Mouse (Mus musculus): ENCODE data around the gene Duox2. TPM values are rescaled to one million over a fixed set of nuclear protein-coding genes. Genes with fewer than 3 reads are reported as not detected.

The Duox2 gene
- total RNA-seq, 2 experiments from 2014 or later, result 0.55 to 0.59 TPM

- DNase-seq, result peak; percentile 11
Measured at GRCm38 (mm10) chr2:122236321-122236720, 61.9 kb downstream of the Duox2 start.

- no peak for DNase-seq
Measured at GRCm38 (mm10) chr2:122235425-122235824, 62.8 kb downstream of the Duox2 start.

GRCm38 (mm10) chr2:122234611-122235288 is 63.5 kb downstream of the Duox2 start, which contains the start of gene Sord:
Gene Sord, plus strand, starts transcription at chr2:122234749.
- peak; percentile 83 for DNase-seq

- DNase-seq, result peak; percentile 26
Measured at GRCm38 (mm10) chr2:122233759-122234557, 64.3 kb downstream of the Duox2 start.

GRCm38 (mm10) chr2:122233341-122233740 is 64.9 kb downstream of the Duox2 start:
- no peak for DNase-seq

- DNase-seq, result no peak
Measured at GRCm38 (mm10) chr2:122231616-122232015, 66.6 kb downstream of the Duox2 start.

GRCm38 (mm10) chr2:122230395-122230794 is 67.9 kb downstream of the Duox2 start:
- DNase-seq, result no peak

Other genes starting within 250 kb of the Duox2 start
- 10 to 100 TPM; 12.2 TPM for gene Spg11, start 180.1 kb downstream of the Duox2 start, total RNA-seq (2021)
- 100 to 1,000 TPM; 114 to 125 TPM for gene B2m, start 150.8 kb downstream of the Duox2 start, total RNA-seq (2021)
- gene Trim69, start 137.7 kb downstream of the Duox2 start, total RNA-seq (2021), result not detected
- gene Patl2, start 112.3 kb downstream of the Duox2 start, total RNA-seq (2021), result not detected
- not detected for gene Terb2, start 112.2 kb downstream of the Duox2 start, total RNA-seq (2021)
- 10 to 100 TPM; 84.4 to 86.0 TPM for gene Sord, start 63.7 kb downstream of the Duox2 start, total RNA-seq (2021)
- under 1 TPM; 0.16 to 0.21 TPM for gene Duoxa2, start 451 bp upstream of the Duox2 start, total RNA-seq (2021)
- gene Duoxa1, start 15.3 kb upstream of the Duox2 start, total RNA-seq (2021), result not detected
- gene Duox1, start 17.2 kb upstream of the Duox2 start, total RNA-seq (2021), result not detected
- 10 to 100 TPM; 10.1 to 11.3 TPM for gene Shf, start 70.7 kb upstream of the Duox2 start, total RNA-seq (2021)
- gene Slc28a2, start 128.0 kb upstream of the Duox2 start, total RNA-seq (2021), result 10 to 100 TPM; 18.9 to 19.1 TPM
- gene Gm14085, start 186.5 kb upstream of the Duox2 start, total RNA-seq (2021), result under 1 TPM; 0.50 to 0.62 TPM